Mouse (Mus musculus): ENCODE data around the gene Cldn18.

DNA sequence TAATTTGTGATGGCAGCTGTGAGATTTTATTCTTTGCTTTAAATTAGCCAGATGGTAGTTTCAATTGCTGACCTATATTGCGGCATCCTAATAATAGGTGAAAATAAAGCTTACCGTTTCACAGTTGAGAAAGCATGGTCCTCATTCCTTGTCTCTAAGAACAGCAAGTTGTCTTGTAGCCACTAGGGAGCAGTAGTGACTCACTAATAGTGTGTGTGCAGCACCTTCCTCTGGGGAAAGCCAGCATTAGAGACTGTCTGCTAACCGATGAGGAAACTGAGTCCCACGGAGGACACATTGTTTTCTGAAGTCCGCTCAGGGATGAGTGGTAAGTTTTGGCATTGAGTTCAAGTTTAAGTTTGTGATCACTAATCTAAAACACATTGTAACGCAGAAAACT, 46.5 kb upstream of the Cldn18 start:
- 0 out of 2 replicates have a peak, but pooled peaks have one; percentile 24 for TF ChIP-seq CTCF (IDR thresholded peaks at IDR 0.05; ENCODE audit: borderline replicate concordance, insufficient read depth, low read length)
- no peak for TF ChIP-seq POLR2A (IDR thresholded peaks at IDR 0.05; ENCODE audit: low read depth, low read length)
